Mouse (Mus musculus): ENCODE measurements around the gene Ppp5c.

GRCm38 (mm10) chr7:17026710-17027587, 775 bp downstream of the Ppp5c start:
- TF ChIP-seq CTCF (IDR thresholded peaks at IDR 0.05) (peak; percentile 64), POLR2A (IDR thresholded peaks at IDR 0.05; ENCODE audit: insufficient read depth, low read depth, low read length) (no peak)

Data from heart, adult 2 months (tissue).